Mouse (Mus musculus) lung, adult 2 months (tissue): ENCODE data around the gene Ttc8. TPM values are rescaled to one million over a fixed set of nuclear protein-coding genes. Genes with fewer than 3 reads are reported as not detected.
"Not testable (repeated sequence)": the region's sequence is repeated elsewhere in the genome, so short reads cannot be mapped to it uniquely, and the experiment has no call there.

Source experiments
- DNase-seq: peaks from one replicate; pipeline ENCODE4 v3.0.0; 2022
- H3K4me1 ChIP-seq: fragments of 200-500 bp; 2 replicates; pipeline ENCODE4 v1.6.1; 2011; ENCODE audit warnings: low read length; ENCODE audit not compliant: control insufficient read depth, insufficient read depth
- H3K4me3 ChIP-seq: fragments of 200-500 bp; replicated peaks from 2 replicates; pipeline ENCODE3; 2011; ENCODE audit warnings: low read depth, mild to moderate bottlenecking, control low read depth, low read length; ENCODE audit errors: extremely low read depth
- CTCF ChIP-seq: fragments of 200-500 bp; IDR thresholded peaks from 2 replicates; pipeline ENCODE4 v1.5.1; 2011; ENCODE audit warnings: mild to moderate bottlenecking, low read length, control low read depth; ENCODE audit not compliant: insufficient read depth
- POLR2A ChIP-seq: fragments of 200-500 bp; IDR thresholded peaks from 2 replicates; pipeline ENCODE4 v1.6.1; 2011; ENCODE audit warnings: low read depth, mild to moderate bottlenecking, control low read depth, low read length, borderline replicate concordance; ENCODE audit errors: extremely low read depth
- WGBS: fragments of 180-500 bp; shearing (Covaris S2); methylation state at CpG from one replicate; pipeline ENCODE4 v1.1.7; 2018; 5-methylcytosine and 5-hydroxymethylcytosine counted together
- polyA plus RNA-seq: library from polyadenylated mRNA; depleted of rRNA; stranded (reverse); fragments of >200 nt; gene quantifications from 2 replicates; pipeline ENCODE4 v1.2.3, GENCODE M21; 2012

Gene Ttc8
- polyA plus RNA-seq, 1 experiment = 9.6 TPM

GRCm38 (mm10) chr12:98900881-98901801 lies 19.2 kb upstream of the Ttc8 start, which contains the start of gene Eml5:
Gene Eml5 (minus strand): TSS chr12:98901484.
- under 1% methylated on average over 91 of the region's 101 CpGs for WGBS
- DNase-seq = peak; percentile 77
- TF ChIP-seq CTCF = no peak
- no peak for TF ChIP-seq POLR2A
- Histone ChIP-seq H3K4me1 (no peaks in the 10 kb centered on the region), H3K4me3 (peak within 1 kb of the TSS; percentile 76)

- no peak for TF ChIP-seq CTCF
- no peak for TF ChIP-seq POLR2A
- no peak overlapping the region for H3K4me3 ChIP-seq
- 60% methylated on average over 5 of the region's 5 CpGs for WGBS
- no peaks in the 10 kb centered on the region for H3K4me1 ChIP-seq
- no peak for DNase-seq
These were observed 14.9 kb upstream of the Ttc8 start for GRCm38 (mm10) chr12:98905466-98905865.

- Histone ChIP-seq H3K4me1 (no peaks in the 10 kb centered on the region), H3K4me3 (no peak overlapping the region)
- WGBS = 63% methylated on average over 9 of the region's 9 CpGs
- TF ChIP-seq CTCF = no peak
- TF ChIP-seq POLR2A = no peak
- no peak for DNase-seq
These were observed 10.3 kb upstream of the Ttc8 start for GRCm38 (mm10) chr12:98910096-98910495.

GRCm38 (mm10) chr12:98931174-98931573 lies 10.8 kb downstream of the Ttc8 start:
- no peaks in the 10 kb centered on the region for H3K4me1 ChIP-seq
- TF ChIP-seq CTCF (no peak), POLR2A (no peak)
- no peak for DNase-seq
- no peak overlapping the region for H3K4me3 ChIP-seq
- 80% methylated on average over 4 of the region's 4 CpGs for WGBS

- Histone ChIP-seq H3K4me1 (no peaks in the 10 kb centered on the region), H3K4me3 (no peak overlapping the region)
- DNase-seq = no peak
- 87% methylated on average over 4 of the region's 4 CpGs for WGBS
- TF ChIP-seq POLR2A = no peak
- no peak for TF ChIP-seq CTCF
These were observed 12.1 kb downstream of the Ttc8 start for GRCm38 (mm10) chr12:98932441-98932840.

GRCm38 (mm10) chr12:98932856-98933255 lies 12.5 kb downstream of the Ttc8 start:
- no peak for DNase-seq
- WGBS = 84% methylated on average over 1 of the region's 1 CpGs
- H3K4me1 ChIP-seq = no peaks in the 10 kb centered on the region
- TF ChIP-seq POLR2A (no peak), CTCF (no peak)
- no peak overlapping the region for H3K4me3 ChIP-seq

- WGBS = 63% methylated on average over 5 of the region's 5 CpGs
- not testable (repeated sequence) for DNase-seq, H3K4me3 ChIP-seq, H3K4me1 ChIP-seq
These were observed 30.9 kb downstream of the Ttc8 start for GRCm38 (mm10) chr12:98951295-98951694.

- no peaks in the 10 kb centered on the region for H3K4me1 ChIP-seq
- WGBS = 95% methylated on average over 2 of the region's 2 CpGs
- no peak overlapping the region for H3K4me3 ChIP-seq
- TF ChIP-seq POLR2A = no peak
- TF ChIP-seq CTCF = no peak
- no peak for DNase-seq
These were observed 36.6 kb downstream of the Ttc8 start for GRCm38 (mm10) chr12:98956951-98957350.

- no peaks in the 10 kb centered on the region for H3K4me1 ChIP-seq
- no peak overlapping the region for H3K4me3 ChIP-seq
- DNase-seq = no peak
- no peak for TF ChIP-seq CTCF
- no peak for TF ChIP-seq POLR2A
- WGBS = 78% methylated on average over 11 of the region's 11 CpGs
These were observed 37.1 kb downstream of the Ttc8 start for GRCm38 (mm10) chr12:98957455-98957854.

GRCm38 (mm10) chr12:98961008-98961407 lies 40.6 kb downstream of the Ttc8 start:
- no peak for TF ChIP-seq CTCF
- TF ChIP-seq POLR2A = no peak
- 80% methylated on average over 7 of the region's 7 CpGs for WGBS
- Histone ChIP-seq H3K4me1 (no peaks in the 10 kb centered on the region), H3K4me3 (no peak overlapping the region)
- DNase-seq = no peak
